Mouse (Mus musculus): ENCODE measurements around the gene Alkal2.

- no peak for TF ChIP-seq ZNF384 (IDR thresholded peaks at IDR 0.05; ENCODE audit: low read depth, low read length)
- no peak for TF ChIP-seq HCFC1 (IDR thresholded peaks at IDR 0.05; ENCODE audit: borderline replicate concordance, insufficient read depth, low read length)
- no peak for TF ChIP-seq MAFK (IDR thresholded peaks at IDR 0.05; ENCODE audit: insufficient read depth, low read depth, low read length)
- no peak for TF ChIP-seq CHD2 (IDR thresholded peaks at IDR 0.05; ENCODE audit: low read depth, low read length)
- no peak for TF ChIP-seq ZC3H11A (IDR thresholded peaks at IDR 0.05; ENCODE audit: borderline replicate concordance, low read depth, low read length)
Measured at GRCm38 (mm10) chr12:30884622-30885230, 604 bp downstream of the Alkal2 start.

Measured in ES-E14 (cell line).